Mouse (Mus musculus): ENCODE data around the gene Nectin1. TPM values are rescaled to one million over a fixed set of nuclear protein-coding genes. Genes with fewer than 3 reads are reported as not detected.

Nectin1 gene
- polyA plus RNA-seq (2015; fragmentation: Nextera tagmentation; extraction: Ambion mirVana): 4.7 and 5.5 TPM in 2 replicates

- peak; percentile 85 for ATAC-seq
- peak within 1 kb of the TSS; percentile 83 for H3K9ac ChIP-seq (ENCODE audit: low read depth, low read length)
- peak within 1 kb of the TSS; percentile 70 for H3K4me3 ChIP-seq (ENCODE audit: low read depth, low read length)
- no peaks in the 10 kb centered on the region for H3K9me3 ChIP-seq (ENCODE audit: control insufficient read depth)
- peaks cover 5% of the 10 kb centered on the region; the same call in 1 of the 2 replicates for H3K4me1 ChIP-seq (replicated peaks; ENCODE audit: control insufficient read depth, insufficient read depth, low read length)
- H3K36me3 ChIP-seq (ENCODE audit: control insufficient read depth, insufficient read depth): no peaks in the 10 kb centered on the region
- peak within 1 kb of the TSS; percentile 96 for H3K4me2 ChIP-seq (replicated peaks; ENCODE audit: low read depth)
- H3K27me3 ChIP-seq (replicated peaks; ENCODE audit: control insufficient read depth, insufficient read depth, low read length): no peaks in the 10 kb centered on the region
- peak; percentile 97 for TF ChIP-seq CTCF (IDR thresholded peaks at IDR 0.05; ENCODE audit: low read depth)
- H3K27ac ChIP-seq (ENCODE audit: low read depth, low read length): peak within 1 kb of the TSS; percentile 94
- 0% methylated on average over 43 of the region's 51 CpGs for WGBS
Observed at GRCm38 (mm10) chr9:43743647-43744137, at the start of gene Nectin1. Nectin1 (plus strand) TSS chr9:43743984.

- no peak overlapping the region for H3K4me2 ChIP-seq (replicated peaks; ENCODE audit: low read depth)
- WGBS: 7% methylated on average over 8 of the region's 8 CpGs
Observed at GRCm38 (mm10) chr9:43698080-43698712, 45.6 kb upstream of the Nectin1 start.

GRCm38 (mm10) chr9:43698841-43699240, 44.9 kb upstream of the Nectin1 start:
- no peak for TF ChIP-seq CTCF (IDR thresholded peaks at IDR 0.05; ENCODE audit: low read depth)
- H3K27me3 ChIP-seq (replicated peaks; ENCODE audit: control insufficient read depth, insufficient read depth, low read length): no peaks in the 10 kb centered on the region
- no peaks in the 10 kb centered on the region for H3K9me3 ChIP-seq (ENCODE audit: control insufficient read depth)
- H3K9ac ChIP-seq (ENCODE audit: low read depth, low read length): no peak overlapping the region
- H3K4me3 ChIP-seq (ENCODE audit: low read depth, low read length): no peak overlapping the region
- H3K27ac ChIP-seq (ENCODE audit: low read depth, low read length): no peak overlapping the region
- no peak overlapping the region for H3K4me2 ChIP-seq (replicated peaks; ENCODE audit: low read depth)
- no peaks in the 10 kb centered on the region for H3K36me3 ChIP-seq (ENCODE audit: control insufficient read depth, insufficient read depth)
- H3K4me1 ChIP-seq (replicated peaks; ENCODE audit: control insufficient read depth, insufficient read depth, low read length): no peaks in the 10 kb centered on the region
- ATAC-seq: no peak
- 84% methylated on average over 10 of the region's 10 CpGs for WGBS

More at GRCm38 (mm10) chr9:43698080-43698712, 45.6 kb upstream of the Nectin1 start:
- H3K27me3 ChIP-seq (replicated peaks; ENCODE audit: control insufficient read depth, insufficient read depth, low read length): no peaks in the 10 kb centered on the region
- peak; percentile 57; the same call in 1 of the 2 replicates for ATAC-seq
- peak; percentile 67 for TF ChIP-seq CTCF (IDR thresholded peaks at IDR 0.05; ENCODE audit: low read depth)
- no peaks in the 10 kb centered on the region for H3K4me1 ChIP-seq (replicated peaks; ENCODE audit: control insufficient read depth, insufficient read depth, low read length)
- H3K36me3 ChIP-seq (ENCODE audit: control insufficient read depth, insufficient read depth): no peaks in the 10 kb centered on the region
- H3K9ac ChIP-seq (ENCODE audit: low read depth, low read length): no peak overlapping the region
- no peak overlapping the region for H3K27ac ChIP-seq (ENCODE audit: low read depth, low read length)
- H3K4me3 ChIP-seq (ENCODE audit: low read depth, low read length): no peak overlapping the region
- H3K9me3 ChIP-seq (ENCODE audit: control insufficient read depth): no peaks in the 10 kb centered on the region

GRCm38 (mm10) chr9:43699417-43700225, 44.2 kb upstream of the Nectin1 start:
- ATAC-seq: no peak
- Histone ChIP-seq H3K27me3 (replicated peaks; ENCODE audit: control insufficient read depth, insufficient read depth, low read length) (no peaks in the 10 kb centered on the region), H3K36me3 (ENCODE audit: control insufficient read depth, insufficient read depth) (no peaks in the 10 kb centered on the region), H3K9me3 (ENCODE audit: control insufficient read depth) (no peaks in the 10 kb centered on the region), H3K4me3 (ENCODE audit: low read depth, low read length) (no peak overlapping the region), H3K4me2 (replicated peaks; ENCODE audit: low read depth) (no peak overlapping the region), H3K9ac (ENCODE audit: low read depth, low read length) (no peak overlapping the region), H3K27ac (ENCODE audit: low read depth, low read length) (no peak overlapping the region), H3K4me1 (replicated peaks; ENCODE audit: control insufficient read depth, insufficient read depth, low read length) (no peaks in the 10 kb centered on the region)
- no peak for TF ChIP-seq CTCF (IDR thresholded peaks at IDR 0.05; ENCODE audit: low read depth)
- WGBS: 47% methylated on average over 11 of the region's 11 CpGs

GRCm38 (mm10) chr9:43700226-43700579, 43.6 kb upstream of the Nectin1 start:
- ATAC-seq: no peak
- Histone ChIP-seq H3K9ac (ENCODE audit: low read depth, low read length) (no peak overlapping the region), H3K4me3 (ENCODE audit: low read depth, low read length) (no peak overlapping the region), H3K36me3 (ENCODE audit: control insufficient read depth, insufficient read depth) (no peaks in the 10 kb centered on the region), H3K4me1 (replicated peaks; ENCODE audit: control insufficient read depth, insufficient read depth, low read length) (no peaks in the 10 kb centered on the region), H3K9me3 (ENCODE audit: control insufficient read depth) (no peaks in the 10 kb centered on the region), H3K27ac (ENCODE audit: low read depth, low read length) (no peak overlapping the region), H3K4me2 (replicated peaks; ENCODE audit: low read depth) (no peak overlapping the region), H3K27me3 (replicated peaks; ENCODE audit: control insufficient read depth, insufficient read depth, low read length) (no peaks in the 10 kb centered on the region)
- TF ChIP-seq CTCF (IDR thresholded peaks at IDR 0.05; ENCODE audit: low read depth): no peak
- WGBS: 70% methylated on average over 3 of the region's 3 CpGs

- no peak overlapping the region for H3K4me3 ChIP-seq (ENCODE audit: low read depth, low read length)
- H3K36me3 ChIP-seq (ENCODE audit: control insufficient read depth, insufficient read depth): no peaks in the 10 kb centered on the region
- no peak overlapping the region for H3K9ac ChIP-seq (ENCODE audit: low read depth, low read length)
- H3K9me3 ChIP-seq (ENCODE audit: control insufficient read depth): no peaks in the 10 kb centered on the region
- TF ChIP-seq CTCF (IDR thresholded peaks at IDR 0.05; ENCODE audit: low read depth): no peak
- H3K27ac ChIP-seq (ENCODE audit: low read depth, low read length): no peak overlapping the region
- no peaks in the 10 kb centered on the region for H3K4me1 ChIP-seq (replicated peaks; ENCODE audit: control insufficient read depth, insufficient read depth, low read length)
- no peak overlapping the region for H3K4me2 ChIP-seq (replicated peaks; ENCODE audit: low read depth)
- no peaks in the 10 kb centered on the region for H3K27me3 ChIP-seq (replicated peaks; ENCODE audit: control insufficient read depth, insufficient read depth, low read length)
- ATAC-seq: no peak
Observed at GRCm38 (mm10) chr9:43701748-43702147, 42.0 kb upstream of the Nectin1 start.
